Mouse (Mus musculus) neural tube, embryonic 14.5 days (tissue): ENCODE results near the gene Vasn. TPM values are rescaled to one million over a fixed set of nuclear protein-coding genes. Genes with fewer than 3 reads are reported as not detected.
A peak's percentile ranks its signal among the peaks of the same experiment; 100 is the strongest.

Experiments
- ATAC-seq: fragments of 200-750 bp; cut with Nextera tagmentation; 2 replicates; pipeline ENCODE4 v1.8.0; 2017; ENCODE audit warnings: low read depth, mild to moderate bottlenecking, moderate TSS enrichment, moderate library complexity
- H3K27ac ChIP-seq: fragments of 300-500 bp; sonication (generic); 2 replicates; pipeline ENCODE4 v1.5.1; 2014; ENCODE audit warnings: low read depth, mild to moderate bottlenecking, control low read depth, low read length, moderate library complexity, mixed read lengths
- H3K27me3 ChIP-seq: fragments of 300-500 bp; sonication (generic); 2 replicates; pipeline ENCODE4 v1.6.1; 2014; ENCODE audit warnings: low read length; ENCODE audit not compliant: control insufficient read depth, insufficient read depth
- H3K36me3 ChIP-seq: fragments of 300-500 bp; sonication (generic); 2 replicates; pipeline ENCODE4 v1.6.1; 2014; ENCODE audit warnings: low read length, mixed read lengths; ENCODE audit not compliant: control insufficient read depth, insufficient read depth
- H3K4me1 ChIP-seq: fragments of 300-500 bp; sonication (generic); 2 replicates; pipeline ENCODE4 v1.6.1; 2014; ENCODE audit warnings: low read length; ENCODE audit not compliant: control insufficient read depth, insufficient read depth
- H3K4me2 ChIP-seq: fragments of 300-500 bp; sonication (generic); 2 replicates; pipeline ENCODE4 v1.6.1; 2014; ENCODE audit warnings: mild to moderate bottlenecking, low read depth, low read length, control low read depth
- H3K4me3 ChIP-seq: fragments of 300-500 bp; sonication (generic); 2 replicates; pipeline ENCODE4 v1.5.1; 2014; ENCODE audit warnings: low read depth, low read length, control low read depth, mixed read lengths
- H3K9ac ChIP-seq: fragments of 300-500 bp; sonication (generic); replicated peaks from 2 replicates; pipeline ENCODE4 v1.6.1; 2014; ENCODE audit warnings: low read depth, mild to moderate bottlenecking, control low read depth, low read length, mixed read lengths
- H3K9me3 ChIP-seq: fragments of 300-500 bp; sonication (generic); 2 replicates; pipeline ENCODE4 v1.6.1; 2016; ENCODE audit warnings: low read length; ENCODE audit not compliant: control insufficient read depth
- WGBS: fragments of 180-500 bp; shearing (Covaris S2); extraction: QIAGEN DNeasy Blood & Tissue Kit; methylation state at CpG from one replicate; pipeline ENCODE4 v1.1.7; 2014; 5-methylcytosine and 5-hydroxymethylcytosine counted together
- polyA plus RNA-seq: library from polyadenylated mRNA; unstranded; fragments of >200 nt; fragmentation: Nextera tagmentation; extraction: Ambion mirVana; gene quantifications from 2 replicates; pipeline ENCODE4 v1.2.1, GENCODE M21; 2014

Gene Vasn
- polyA plus RNA-seq, 1 experiment from 2014 or later = 4.4 TPM

GRCm38 (mm10) chr16:4616829-4617228, 22.9 kb upstream of the Vasn start:
- no peak for ATAC-seq

GRCm38 (mm10) chr16:4624074-4624473, 15.7 kb upstream of the Vasn start:
- 14% methylated on average over 9 of the region's 9 CpGs for WGBS
- ATAC-seq = peak; percentile 23; the same call in 1 of the 2 replicates
- Histone ChIP-seq H3K36me3 (peaks cover 6% of the 10 kb centered on the region), H3K9me3 (no peaks in the 10 kb centered on the region), H3K9ac (peak overlapping the region; percentile 86), H3K4me1 (peaks cover 13% of the 10 kb centered on the region), H3K27me3 (no peaks in the 10 kb centered on the region), H3K4me2 (peak overlapping the region; percentile 89), H3K4me3 (peak overlapping the region; percentile 77), H3K27ac (peak overlapping the region; percentile 84)

More at GRCm38 (mm10) chr16:4616829-4617228, 22.9 kb upstream of the Vasn start:
- peaks cover 30% of the 10 kb centered on the region for H3K36me3 ChIP-seq
- H3K27me3 ChIP-seq = no peaks in the 10 kb centered on the region
- no peaks in the 10 kb centered on the region for H3K9me3 ChIP-seq
- no peak overlapping the region for H3K4me3 ChIP-seq
- no peaks in the 10 kb centered on the region for H3K4me1 ChIP-seq
- H3K27ac ChIP-seq = no peak overlapping the region
- no peak overlapping the region for H3K9ac ChIP-seq
- WGBS = 93% methylated on average over 4 of the region's 4 CpGs
- H3K4me2 ChIP-seq = no peak overlapping the region

- H3K4me2 ChIP-seq = peak within 1 kb of the TSS; percentile 89
- peak within 1 kb of the TSS; percentile 84 for H3K27ac ChIP-seq
- WGBS = under 1% methylated on average over 56 of the region's 56 CpGs
- ATAC-seq = peak; percentile 87
- H3K4me3 ChIP-seq = peak within 1 kb of the TSS; percentile 77
- H3K9me3 ChIP-seq = no peaks in the 10 kb centered on the region
- H3K27me3 ChIP-seq = no peaks in the 10 kb centered on the region
- peaks cover 13% of the 10 kb centered on the region for H3K4me1 ChIP-seq
- peaks cover 6% of the 10 kb centered on the region for H3K36me3 ChIP-seq
- H3K9ac ChIP-seq = peak within 1 kb of the TSS; percentile 86
These were observed 15.1 kb upstream of the Vasn start, which contains the start of gene Pam16 for GRCm38 (mm10) chr16:4624481-4625110. TSS of gene Pam16 (minus strand) at chr16:4624988.

GRCm38 (mm10) chr16:4627105-4627504, 12.6 kb upstream of the Vasn start:
- peaks cover 6% of the 10 kb centered on the region for H3K36me3 ChIP-seq
- no peaks in the 10 kb centered on the region for H3K27me3 ChIP-seq
- H3K9ac ChIP-seq = no peak overlapping the region
- no peak overlapping the region for H3K27ac ChIP-seq
- no peaks in the 10 kb centered on the region for H3K9me3 ChIP-seq
- H3K4me1 ChIP-seq = peaks cover 13% of the 10 kb centered on the region
- ATAC-seq = no peak
- 92% methylated on average over 6 of the region's 6 CpGs for WGBS
- no peak overlapping the region for H3K4me3 ChIP-seq
- no peak overlapping the region for H3K4me2 ChIP-seq

- Histone ChIP-seq H3K9me3 (no peaks in the 10 kb centered on the region), H3K4me1 (peaks cover under 1% of the 10 kb centered on the region; the same call in 1 of the 2 replicates), H3K27ac (no peak overlapping the region), H3K27me3 (no peaks in the 10 kb centered on the region), H3K4me2 (no peak overlapping the region), H3K9ac (no peak overlapping the region), H3K4me3 (no peak overlapping the region), H3K36me3 (peaks cover 12% of the 10 kb centered on the region)
- ATAC-seq = no peak
- 93% methylated on average over 9 of the region's 9 CpGs for WGBS
These were observed 10.8 kb upstream of the Vasn start for GRCm38 (mm10) chr16:4628898-4629419.

GRCm38 (mm10) chr16:4629950-4630349, 9.8 kb upstream of the Vasn start:
- H3K4me2 ChIP-seq = no peak overlapping the region
- H3K36me3 ChIP-seq = peaks cover 12% of the 10 kb centered on the region
- H3K9me3 ChIP-seq = no peaks in the 10 kb centered on the region
- H3K27ac ChIP-seq = no peak overlapping the region
- H3K4me3 ChIP-seq = no peak overlapping the region
- no peaks in the 10 kb centered on the region for H3K27me3 ChIP-seq
- 19% methylated on average over 6 of the region's 6 CpGs for whole genome bisulfite sequencing
- no peaks in the 10 kb centered on the region for H3K4me1 ChIP-seq
- H3K9ac ChIP-seq = no peak overlapping the region
- ATAC-seq = 0 out of 2 replicates have a peak, but pooled peaks have one; percentile 5

- no peaks in the 10 kb centered on the region for H3K27me3 ChIP-seq
- no peak overlapping the region for H3K9ac ChIP-seq
- no peaks in the 10 kb centered on the region for H3K4me1 ChIP-seq
- no peaks in the 10 kb centered on the region for H3K9me3 ChIP-seq
- no peak overlapping the region for H3K4me3 ChIP-seq
- no peak overlapping the region for H3K27ac ChIP-seq
- H3K36me3 ChIP-seq = peaks cover 9% of the 10 kb centered on the region
- ATAC-seq = no peak
- H3K4me2 ChIP-seq = no peak overlapping the region
- WGBS = 61% methylated on average over 7 of the region's 7 CpGs
These were observed 7.7 kb upstream of the Vasn start for GRCm38 (mm10) chr16:4632050-4632449.

GRCm38 (mm10) chr16:4633661-4634060, 6.1 kb upstream of the Vasn start:
- Histone ChIP-seq H3K27ac (no peak overlapping the region), H3K4me1 (no peaks in the 10 kb centered on the region), H3K9ac (no peak overlapping the region), H3K4me3 (no peak overlapping the region), H3K27me3 (no peaks in the 10 kb centered on the region), H3K9me3 (no peaks in the 10 kb centered on the region), H3K36me3 (peaks cover 6% of the 10 kb centered on the region; the same call in 1 of the 2 replicates), H3K4me2 (no peak overlapping the region)
- WGBS = 92% methylated on average over 3 of the region's 3 CpGs
- no peak for ATAC-seq

- Histone ChIP-seq H3K27ac (no peak overlapping the region), H3K36me3 (peaks cover 6% of the 10 kb centered on the region; the same call in 1 of the 2 replicates), H3K4me1 (no peaks in the 10 kb centered on the region), H3K4me3 (no peak overlapping the region), H3K4me2 (no peak overlapping the region), H3K9me3 (no peaks in the 10 kb centered on the region), H3K9ac (no peak overlapping the region), H3K27me3 (no peaks in the 10 kb centered on the region)
- no peak for ATAC-seq
- WGBS = 87% methylated on average over 9 of the region's 9 CpGs
These were observed 5.1 kb upstream of the Vasn start for GRCm38 (mm10) chr16:4634681-4635080.
